Mouse (Mus musculus) heart, embryonic 14.5 days (tissue): ENCODE measurements around the gene Lzts3. TPM values are rescaled to one million over a fixed set of nuclear protein-coding genes. Genes with fewer than 3 reads are reported as not detected.

Source experiments
- ATAC-seq: fragments of 200-750 bp; cut with Nextera tagmentation; 2 replicates; pipeline ENCODE4 v1.8.0; 2017; ENCODE audit warnings: low read depth, moderate TSS enrichment; ENCODE audit not compliant: insufficient number of reproducible peaks, insufficient read depth, low FRiP score
- H3K27ac ChIP-seq, 2 experiments: fragments of 200-500 bp in 1 of 2; fragments of 300-500 bp in 1 of 2; sonication (generic) in 1 of 2; replicated peaks in 1 of 2; 2 replicates each; pipeline ENCODE4 v1.5.1; 2012 to 2014; ENCODE audit warnings: low read depth in 2 of 2, low read length in 2 of 2, control low read depth in 1 of 2, mild to moderate bottlenecking in 1 of 2, mixed read lengths in 1 of 2; ENCODE audit not compliant: control insufficient read depth in 1 of 2, insufficient read depth in 1 of 2
- H3K27me3 ChIP-seq: fragments of 300-500 bp; sonication (generic); 2 replicates; pipeline ENCODE4 v1.6.1; 2014; ENCODE audit warnings: mild to moderate bottlenecking, low read length, control low read depth; ENCODE audit not compliant: control insufficient read depth, insufficient read depth
- H3K36me3 ChIP-seq: fragments of 300-500 bp; sonication (generic); 2 replicates; pipeline ENCODE4 v1.6.1; 2014; ENCODE audit warnings: mild to moderate bottlenecking, control low read depth, low read length, mixed read lengths; ENCODE audit not compliant: control insufficient read depth, insufficient read depth
- H3K4me1 ChIP-seq, 2 experiments: fragments of 200-500 bp in 1 of 2; fragments of 300-500 bp in 1 of 2; sonication (generic) in 1 of 2; 2 replicates each; pipeline ENCODE4 v1.6.1; 2012 to 2014; ENCODE audit warnings: low read length in 2 of 2, control low read depth in 1 of 2, mixed read lengths in 1 of 2; ENCODE audit not compliant: control insufficient read depth in 2 of 2, insufficient read depth in 2 of 2
- H3K4me2 ChIP-seq: fragments of 300-500 bp; sonication (generic); 2 replicates; pipeline ENCODE4 v1.6.1; 2014; ENCODE audit warnings: mild to moderate bottlenecking, low read length
- H3K4me3 ChIP-seq, 2 experiments: fragments of 200-500 bp in 1 of 2; fragments of 300-500 bp in 1 of 2; sonication (generic) in 1 of 2; 2 replicates each; pipeline ENCODE4 v1.5.1; 2012 to 2014; ENCODE audit warnings: low read length in 2 of 2, mild to moderate bottlenecking in 2 of 2, control low read depth in 1 of 2, low read depth in 1 of 2, moderate library complexity in 1 of 2; ENCODE audit not compliant: control insufficient read depth in 1 of 2, insufficient read depth in 1 of 2
- H3K9ac ChIP-seq: fragments of 300-500 bp; sonication (generic); 2 replicates; pipeline ENCODE4 v1.6.1; 2014; ENCODE audit warnings: mild to moderate bottlenecking, low read length
- H3K9me3 ChIP-seq: fragments of 300-500 bp; sonication (generic); 2 replicates; pipeline ENCODE4 v1.6.1; 2016; ENCODE audit warnings: low read length, control low read depth; ENCODE audit not compliant: control insufficient read depth
- WGBS: fragments of 180-500 bp; shearing (Covaris S2); extraction: QIAGEN DNeasy Blood & Tissue Kit; methylation state at CpG from one replicate; pipeline ENCODE4 v1.1.7; 2014; 5-methylcytosine and 5-hydroxymethylcytosine counted together
- polyA plus RNA-seq: library from polyadenylated mRNA; unstranded; fragments of >200 nt; fragmentation: Nextera tagmentation; extraction: Ambion mirVana; gene quantifications from 2 replicates; pipeline ENCODE4 v1.2.1, GENCODE M21; 2014

The Lzts3 gene
- polyA plus RNA-seq, 1 experiment from 2014 or later = 0.80 TPM

DNA sequence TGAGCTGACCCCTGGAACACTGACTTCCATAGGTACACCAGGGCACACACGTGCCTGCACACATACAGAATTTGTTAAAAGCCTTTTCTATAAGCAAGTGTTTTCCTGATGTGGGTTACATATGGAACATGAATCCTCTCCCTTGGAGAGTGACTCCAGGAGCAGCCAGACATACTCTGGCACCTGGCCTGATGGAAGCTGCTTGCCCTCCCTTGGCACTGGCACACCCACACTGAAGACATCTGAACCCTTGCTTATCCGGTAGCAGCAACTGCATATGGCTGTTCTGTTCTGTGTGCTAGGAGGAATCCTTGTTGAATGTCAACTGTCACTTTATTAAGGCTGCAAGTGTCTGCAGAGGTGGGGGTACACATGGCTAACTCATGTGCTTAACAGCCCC lies 51.6 kb downstream of the Lzts3 start:
- 94% methylated on average over 2 of the region's 2 CpGs for WGBS
- no peak for ATAC-seq

DNA sequence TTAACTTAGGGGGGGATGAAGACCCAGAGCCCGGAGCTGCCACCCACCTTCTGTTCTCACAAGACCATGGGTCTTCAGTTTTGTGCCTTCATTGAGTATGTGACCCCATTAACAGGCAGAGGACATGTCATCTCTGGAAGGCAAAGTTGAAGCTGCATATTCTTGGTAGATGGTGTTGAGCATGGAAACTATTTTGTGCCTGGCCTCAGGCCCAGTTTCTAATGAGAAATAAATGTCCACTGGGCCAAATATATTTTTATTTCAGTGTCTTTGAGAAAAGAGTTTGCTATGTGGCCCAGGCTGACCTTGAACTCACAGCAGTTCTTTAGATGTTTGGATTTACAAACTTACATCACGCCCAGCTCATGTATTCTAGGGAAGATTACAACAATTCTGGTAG lies 52.8 kb downstream of the Lzts3 start:
- Histone ChIP-seq H3K27ac (no peak overlapping the region), H3K9me3 (no peaks in the 10 kb centered on the region), H3K4me2 (no peak overlapping the region), H3K36me3 (peaks cover 16% of the 10 kb centered on the region), H3K27me3 (0 out of 2 replicates have a peak, but pooled peaks cover 3% of the 10 kb centered on the region), H3K4me3 (no peak overlapping the region), H3K9ac (no peak overlapping the region), H3K4me1 (no peaks in the 10 kb centered on the region)
- WGBS = 89% methylated on average over 2 of the region's 2 CpGs
- ATAC-seq = no peak

More for the DNA sequence above, 51.6 kb downstream of the Lzts3 start:
- H3K27me3 ChIP-seq = no peaks in the 10 kb centered on the region
- no peak overlapping the region for H3K4me2 ChIP-seq
- H3K36me3 ChIP-seq = peaks cover 25% of the 10 kb centered on the region
- H3K4me3 ChIP-seq = no peak overlapping the region
- no peak overlapping the region for H3K27ac ChIP-seq
- no peaks in the 10 kb centered on the region for H3K9me3 ChIP-seq
- no peak overlapping the region for H3K9ac ChIP-seq
- H3K4me1 ChIP-seq = no peaks in the 10 kb centered on the region

DNA sequence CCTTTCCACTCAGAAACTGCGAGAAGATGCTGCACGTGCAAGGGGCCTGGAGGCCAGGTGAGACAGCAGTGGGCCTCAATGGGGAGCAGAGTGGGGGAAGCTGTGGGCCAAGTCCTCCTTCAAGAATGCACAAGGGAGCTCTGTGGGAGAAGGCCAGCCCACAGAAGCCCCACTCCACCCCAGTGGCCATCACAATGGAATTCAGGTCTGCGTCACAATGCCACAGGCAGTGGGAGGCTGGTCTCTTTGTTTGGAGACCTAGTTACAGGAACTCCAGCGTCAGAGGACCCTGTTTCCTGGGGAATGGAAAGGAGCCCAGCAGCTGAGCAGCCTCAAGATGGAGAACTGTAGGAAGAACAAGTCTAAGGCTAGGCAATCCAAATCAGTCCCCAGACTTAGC lies 53.4 kb downstream of the Lzts3 start:
- no peaks in the 10 kb centered on the region for H3K4me1 ChIP-seq
- WGBS = 77% methylated on average over 4 of the region's 4 CpGs
- 0 out of 2 replicates have a peak, but pooled peaks cover 4% of the 10 kb centered on the region for H3K27me3 ChIP-seq
- H3K4me2 ChIP-seq = no peak overlapping the region
- no peak overlapping the region for H3K27ac ChIP-seq
- no peak overlapping the region for H3K9ac ChIP-seq
- H3K9me3 ChIP-seq = no peaks in the 10 kb centered on the region
- ATAC-seq = no peak
- H3K36me3 ChIP-seq = peaks cover 16% of the 10 kb centered on the region
- H3K4me3 ChIP-seq = no peak overlapping the region

DNA sequence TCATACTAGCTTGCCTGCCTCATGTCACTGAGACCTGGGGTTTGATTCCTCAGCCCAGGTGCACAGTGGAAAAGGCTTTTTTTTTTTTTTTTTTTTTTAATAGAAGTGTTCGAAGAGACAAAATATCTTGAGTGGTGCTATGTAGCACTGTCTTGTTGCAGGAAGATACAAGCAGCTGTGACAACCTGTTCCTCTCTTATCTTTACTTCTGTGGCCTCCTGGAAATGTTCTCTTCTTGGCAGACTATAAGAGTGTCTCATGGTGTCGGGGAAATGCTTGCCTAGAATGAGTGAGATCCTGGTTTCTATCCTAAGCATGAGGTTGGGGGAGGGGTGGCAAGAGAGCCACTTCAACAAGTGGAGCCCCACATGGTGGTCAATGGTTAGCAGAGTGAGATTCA lies 54.2 kb downstream of the Lzts3 start:
- Histone ChIP-seq H3K4me2 (no peak overlapping the region), H3K4me1 (peaks cover 4 to 7% of the 10 kb centered on the region in 2 experiments; a peak in 1 of 4 replicates), H3K27ac (no peak overlapping the region), H3K4me3 (no peak overlapping the region), H3K27me3 (0 out of 2 replicates have a peak, but pooled peaks cover 7% of the 10 kb centered on the region), H3K9ac (no peak overlapping the region), H3K36me3 (peaks cover 16% of the 10 kb centered on the region), H3K9me3 (no peaks in the 10 kb centered on the region)
- 40% methylated on average over 2 of the region's 2 CpGs for WGBS
- no peak for ATAC-seq

DNA sequence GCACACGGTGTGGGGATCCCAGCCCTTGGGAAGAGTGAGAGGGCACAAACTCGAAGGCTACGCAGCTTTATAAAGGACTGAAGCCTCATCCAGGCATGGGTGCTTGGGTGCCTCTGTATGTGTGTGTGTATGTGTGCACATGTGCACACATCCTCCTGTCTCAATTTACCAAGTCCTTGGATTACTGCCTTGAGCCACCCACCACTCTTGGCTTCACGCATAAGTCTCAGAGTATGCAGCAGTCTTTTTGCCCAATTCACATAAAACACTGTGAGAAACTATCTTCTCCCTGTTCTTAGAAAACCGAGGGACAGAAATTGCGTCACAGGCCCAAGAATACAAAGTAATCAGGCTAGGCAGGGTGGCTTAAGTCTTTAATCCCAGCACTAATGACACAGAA lies 56.6 kb downstream of the Lzts3 start:
- Histone ChIP-seq H3K4me2 (no peak overlapping the region), H3K9ac (no peak overlapping the region), H3K36me3 (peaks cover 6% of the 10 kb centered on the region), H3K4me1 (peaks cover 5 to 9% of the 10 kb centered on the region in 2 experiments; a peak in 2 of 4 replicates), H3K9me3 (no peaks in the 10 kb centered on the region), H3K27me3 (peaks cover 22% of the 10 kb centered on the region), H3K27ac (no peak overlapping the region), H3K4me3 (no peak overlapping the region)
- ATAC-seq = no peak
- WGBS = 81% methylated on average over 6 of the region's 6 CpGs

DNA sequence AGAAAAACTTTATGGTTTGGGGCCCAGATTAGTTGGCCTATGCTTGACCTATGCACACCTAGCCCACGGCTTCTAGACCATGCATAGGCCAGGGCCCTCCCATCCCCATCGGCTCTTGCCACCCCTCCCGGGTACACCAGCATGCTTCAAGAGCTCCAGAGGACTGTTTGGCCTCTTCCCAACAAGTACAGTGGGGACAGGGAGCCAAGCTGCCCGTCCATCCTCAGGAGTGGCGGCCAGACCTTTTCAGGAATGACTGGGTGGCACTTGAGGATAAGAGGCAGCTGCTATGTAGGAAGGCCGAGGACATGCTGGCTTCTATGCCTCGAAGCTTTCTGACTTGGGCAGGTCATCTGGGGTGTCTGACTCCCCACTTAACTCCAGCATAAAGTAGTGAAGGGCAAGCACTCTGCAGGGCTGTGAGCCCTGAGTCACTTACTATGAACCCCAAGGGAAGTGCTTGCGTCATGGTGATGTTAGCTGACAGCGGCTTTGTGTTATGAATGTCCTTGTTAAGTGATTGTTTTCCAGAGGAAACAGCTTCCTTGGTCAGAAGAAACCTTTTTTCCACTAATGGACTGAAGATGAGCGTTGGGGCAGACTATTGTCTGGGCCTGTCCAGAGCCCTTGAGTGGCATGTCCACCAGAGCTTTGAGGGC lies 58.6 kb downstream of the Lzts3 start:
- ATAC-seq = no peak
- H3K36me3 ChIP-seq = no peaks in the 10 kb centered on the region
- WGBS = 51% methylated on average over 10 of the region's 10 CpGs

More for the DNA sequence above, 58.6 kb downstream of the Lzts3 start:
- H3K4me1 ChIP-seq = peaks cover 7 to 18% of the 10 kb centered on the region in 2 experiments; a peak in 3 of 4 replicates
- H3K27me3 ChIP-seq = peaks cover 42% of the 10 kb centered on the region
- no peaks in the 10 kb centered on the region for H3K9me3 ChIP-seq
- no peak overlapping the region for H3K27ac ChIP-seq
- H3K4me3 ChIP-seq = no peak overlapping the region
- no peak overlapping the region for H3K4me2 ChIP-seq
- no peak overlapping the region for H3K9ac ChIP-seq

Other genes starting within 250 kb of the Lzts3 start
- 22.0 and 26.2 TPM in 2 replicates for gene Cpxm1, start 245.2 kb downstream of the Lzts3 start, polyA plus RNA-seq
- gene Gm28372, start 237.6 kb downstream of the Lzts3 start, polyA plus RNA-seq = not detected in 2 replicates
- not detected in 2 replicates for gene 1700020A23Rik, start 237.5 kb downstream of the Lzts3 start, polyA plus RNA-seq
- gene Tmem239, start 236.3 kb downstream of the Lzts3 start, polyA plus RNA-seq = not detected in 2 replicates
- 40.4 and 43.8 TPM in 2 replicates for gene Vps16, start 218.5 kb downstream of the Lzts3 start, polyA plus RNA-seq
- 5.2 and 6.7 TPM in 2 replicates for gene Pced1a, start 218.1 kb downstream of the Lzts3 start, polyA plus RNA-seq
- gene Ptpra, start 192.5 kb downstream of the Lzts3 start, polyA plus RNA-seq = 87.2 and 88.5 TPM in 2 replicates
- gene Mrps26, start 79.1 kb downstream of the Lzts3 start, polyA plus RNA-seq = 72.4 and 75.3 TPM in 2 replicates
- gene Oxt, start 66.6 kb downstream of the Lzts3 start, polyA plus RNA-seq = not detected in 2 replicates
- gene Avp, start 60.2 kb downstream of the Lzts3 start, polyA plus RNA-seq = not detected in 2 replicates
- gene Fastkd5, start 12.8 kb downstream of the Lzts3 start, polyA plus RNA-seq = 14.9 and 15.1 TPM in 2 replicates
- gene Ubox5, start 12.8 kb downstream of the Lzts3 start, polyA plus RNA-seq = 6.9 and 7.5 TPM in 2 replicates
- gene Ddrgk1, start 21.9 kb upstream of the Lzts3 start, polyA plus RNA-seq = 41.2 and 44.8 TPM in 2 replicates
- gene Itpa, start 24.8 kb upstream of the Lzts3 start, polyA plus RNA-seq = 71.5 and 77.0 TPM in 2 replicates
- gene Slc4a11, start 54.7 kb upstream of the Lzts3 start, polyA plus RNA-seq = 0.11 TPM in 2 replicates